Mouse (Mus musculus) G1E-ER4 (cell line): ENCODE data around the gene Rnaseh2a. TPM values are rescaled to one million over a fixed set of nuclear protein-coding genes. Genes with fewer than 3 reads are reported as not detected.

Experiments used
- GATA1 ChIP-seq: IDR thresholded peaks from one replicate; pipeline ENCODE4 v1.8.0; 2012; ENCODE audit warnings: low read length, inconsistent platforms
- polyA plus RNA-seq: library from polyadenylated mRNA; stranded (reverse); fragments of >175 nt; gene quantifications from 2 replicates; pipeline ENCODE4 v1.2.3, GENCODE M21; 2012

Rnaseh2a gene
- polyA plus RNA-seq, 1 experiment = 803 TPM

DNA sequence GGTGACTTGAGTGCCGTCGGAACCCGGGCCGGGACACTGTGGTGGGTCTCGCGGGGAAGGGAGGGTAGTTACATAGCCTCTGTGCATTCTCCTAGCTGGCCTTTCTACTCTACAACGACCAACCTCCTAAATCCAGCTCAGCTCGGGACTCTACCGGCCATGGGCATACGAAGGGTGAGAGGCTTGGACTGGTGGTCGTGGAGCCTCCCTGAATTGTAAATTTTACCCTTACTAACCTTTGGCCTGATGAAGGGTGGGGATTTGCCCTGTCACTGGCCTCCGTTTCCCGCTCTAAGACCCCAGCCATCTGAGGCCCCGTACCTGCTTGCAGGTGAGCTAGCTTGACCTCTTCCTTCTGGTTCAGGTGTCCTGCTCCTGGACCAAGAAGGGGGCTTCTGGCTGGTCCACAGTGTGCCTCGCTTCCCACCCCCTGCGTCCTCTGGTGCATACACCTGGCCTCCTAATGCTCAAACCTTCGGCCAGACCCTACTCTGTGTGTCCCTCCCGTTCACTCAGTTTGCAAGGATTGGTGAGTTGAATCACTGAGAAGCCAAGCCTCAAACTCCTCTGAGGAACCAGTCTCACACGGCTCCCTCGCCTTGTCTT is 60.3 kb downstream of the Rnaseh2a start:
- TF ChIP-seq GATA1 = no peak

- no peak for TF ChIP-seq GATA1
These were observed 61.0 kb downstream of the Rnaseh2a start, which contains the start of gene Dnase2a for GRCm38 (mm10) chr8:84908421-84909161. Gene Dnase2a, plus strand, starts transcription at chr8:84908560.

DNA sequence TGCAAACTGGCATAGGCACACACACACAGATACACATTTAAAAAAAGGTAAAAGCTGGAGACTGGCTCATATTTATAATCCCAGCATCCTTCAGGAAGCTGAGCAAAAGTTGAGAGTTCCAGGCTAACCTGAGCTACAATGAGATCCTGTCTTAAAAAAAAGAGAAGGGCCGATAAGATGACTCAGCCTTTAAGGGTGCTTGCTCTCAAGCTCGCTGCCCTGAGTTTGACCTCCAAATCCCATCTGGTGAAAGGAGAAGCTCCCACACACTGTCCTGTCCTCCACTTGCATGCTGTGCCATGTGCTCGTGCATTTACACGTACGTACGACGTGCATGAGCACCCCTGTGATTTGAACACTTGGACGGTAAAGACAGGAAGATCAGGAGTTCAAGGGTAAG is 62.1 kb downstream of the Rnaseh2a start:
- no peak for TF ChIP-seq GATA1

DNA sequence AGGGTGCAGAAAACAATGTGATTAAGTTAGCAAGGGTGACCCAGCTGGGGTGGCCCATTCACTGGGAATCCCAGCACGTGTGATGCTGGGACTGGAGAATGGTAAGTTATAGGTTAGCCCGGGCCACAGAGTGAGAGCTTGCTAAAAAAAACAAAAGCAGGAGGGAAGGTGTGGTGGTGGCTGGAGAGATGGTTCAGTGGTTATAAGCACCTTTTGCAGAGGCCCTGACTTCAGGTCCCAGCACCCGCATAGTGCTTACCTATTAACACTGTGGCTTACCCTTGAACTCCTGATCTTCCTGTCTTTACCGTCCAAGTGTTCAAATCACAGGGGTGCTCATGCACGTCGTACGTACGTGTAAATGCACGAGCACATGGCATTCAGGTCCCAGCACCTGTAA is 62.5 kb downstream of the Rnaseh2a start:
- TF ChIP-seq GATA1 = no peak

Other genes starting within 250 kb of the Rnaseh2a start
- 17.8 and 20.7 TPM in 2 replicates for gene G430095P16Rik, start 246.8 kb downstream of the Rnaseh2a start, polyA plus RNA-seq
- 16.4 and 17.8 TPM in 2 replicates for gene Nfix, start 169.4 kb downstream of the Rnaseh2a start, polyA plus RNA-seq
- gene Dand5, start 146.9 kb downstream of the Rnaseh2a start, polyA plus RNA-seq = 1.6 and 1.7 TPM in 2 replicates
- 88.2 and 112 TPM in 2 replicates for gene Gadd45gip1, start 138.2 kb downstream of the Rnaseh2a start, polyA plus RNA-seq
- gene Rad23a, start 129.1 kb downstream of the Rnaseh2a start, polyA plus RNA-seq = 615 and 707 TPM in 2 replicates
- 315 and 318 TPM in 2 replicates for gene Calr, start 122.8 kb downstream of the Rnaseh2a start, polyA plus RNA-seq
- gene Farsa, start 112.8 kb downstream of the Rnaseh2a start, polyA plus RNA-seq = 149 and 179 TPM in 2 replicates
- gene Syce2, start 97.7 kb downstream of the Rnaseh2a start, polyA plus RNA-seq = 77.8 and 102 TPM in 2 replicates
- gene Gcdh, start 75.8 kb downstream of the Rnaseh2a start, polyA plus RNA-seq = 89.9 and 98.4 TPM in 2 replicates
- gene Klf1, start 67.8 kb downstream of the Rnaseh2a start, polyA plus RNA-seq = 371 and 477 TPM in 2 replicates
- 25.4 and 75.0 TPM in 2 replicates for gene Dnase2a, start 61.2 kb downstream of the Rnaseh2a start, polyA plus RNA-seq
- gene Mast1, start 32.4 kb downstream of the Rnaseh2a start, polyA plus RNA-seq = 0.46 and 0.50 TPM in 2 replicates
- gene Rtbdn, start 22.8 kb downstream of the Rnaseh2a start, polyA plus RNA-seq = not detected in 2 replicates
- not detected in 2 replicates for gene Gm49661, start 334 bp downstream of the Rnaseh2a start, polyA plus RNA-seq
- 29.7 and 136 TPM in 2 replicates for gene Prdx2, start 180 bp downstream of the Rnaseh2a start, polyA plus RNA-seq
- 68.1 and 95.2 TPM in 2 replicates for gene Junb, start 9.0 kb upstream of the Rnaseh2a start, polyA plus RNA-seq
- gene Hook2, start 20.8 kb upstream of the Rnaseh2a start, polyA plus RNA-seq = 10.7 and 11.9 TPM in 2 replicates
- 0.03 TPM in 2 replicates for gene Best2, start 44.8 kb upstream of the Rnaseh2a start, polyA plus RNA-seq
- gene Asna1, start 55.5 kb upstream of the Rnaseh2a start, polyA plus RNA-seq = 97.2 and 187 TPM in 2 replicates
- gene Trir, start 57.1 kb upstream of the Rnaseh2a start, polyA plus RNA-seq = 299 and 448 TPM in 2 replicates
- 17.1 and 25.1 TPM in 2 replicates for gene Tnpo2, start 67.1 kb upstream of the Rnaseh2a start, polyA plus RNA-seq
- 24.7 and 27.7 TPM in 2 replicates for gene Fbxw9, start 90.3 kb upstream of the Rnaseh2a start, polyA plus RNA-seq
- 1.1 and 1.3 TPM in 2 replicates for gene Gm5741, start 98.2 kb upstream of the Rnaseh2a start, polyA plus RNA-seq
- 35.9 and 40.4 TPM in 2 replicates for gene Dhps, start 102.0 kb upstream of the Rnaseh2a start, polyA plus RNA-seq
- 4.1 and 22.5 TPM in 2 replicates for gene Wdr83os, start 111.0 kb upstream of the Rnaseh2a start, polyA plus RNA-seq
- gene Wdr83, start 111.5 kb upstream of the Rnaseh2a start, polyA plus RNA-seq = 18.1 and 45.7 TPM in 2 replicates
- gene Man2b1, start 113.5 kb upstream of the Rnaseh2a start, polyA plus RNA-seq = 9.5 and 11.4 TPM in 2 replicates
- gene Zfp791, start 153.3 kb upstream of the Rnaseh2a start, polyA plus RNA-seq = not detected in 2 replicates
- gene Cks1brt, start 182.2 kb upstream of the Rnaseh2a start, polyA plus RNA-seq = not detected in 2 replicates